Mouse (Mus musculus): ENCODE results near the gene Chfr. TPM values are rescaled to one million over a fixed set of nuclear protein-coding genes. Genes with fewer than 3 reads are reported as not detected.

Gene Chfr
- polyA plus RNA-seq, 1 experiment from 2014 or later, result 29.5 TPM

DNA sequence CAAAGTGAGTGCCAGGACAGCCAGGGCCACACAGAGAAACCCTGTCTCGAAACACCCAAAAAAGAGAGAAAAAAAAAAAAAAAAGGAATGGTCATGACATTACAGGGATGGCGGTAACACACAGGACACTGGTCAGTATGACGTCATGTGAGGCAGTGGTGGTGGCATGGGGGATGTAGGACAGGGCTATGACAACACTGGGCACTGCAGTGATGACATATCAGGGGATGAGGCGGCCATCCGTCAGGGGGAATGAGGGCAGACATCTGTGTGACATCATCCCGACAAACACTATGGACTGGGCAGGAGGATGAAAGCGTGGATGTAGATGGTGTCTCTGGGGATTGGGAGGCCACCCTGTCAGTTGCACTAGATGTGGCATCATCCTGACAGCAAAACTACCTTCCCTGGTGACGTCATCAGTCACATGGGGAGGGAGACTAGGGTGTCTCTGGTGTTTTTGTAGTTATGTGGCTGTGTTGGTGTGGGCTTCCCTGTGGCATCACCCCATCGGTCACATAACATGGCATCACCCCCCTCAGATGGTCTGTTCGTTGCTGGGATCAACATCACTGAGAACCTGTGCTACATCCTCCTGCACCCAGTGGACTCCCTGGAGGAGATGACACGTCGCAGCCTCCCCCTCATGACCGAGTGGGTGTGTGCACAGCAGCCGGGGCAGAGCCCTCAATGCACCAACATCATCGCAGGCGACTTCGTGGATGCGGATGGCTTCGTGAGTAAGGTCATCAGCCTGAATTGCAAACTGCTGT, 32.6 kb upstream of the Chfr start:
- H3K4me2 ChIP-seq (ENCODE audit: low read length), result no peak overlapping the region
- no peaks in the 10 kb centered on the region for H3K9me3 ChIP-seq (replicated peaks; ENCODE audit: low read length)
- no peaks in the 10 kb centered on the region for H3K27me3 ChIP-seq (ENCODE audit: insufficient read depth, low read length)
- WGBS, result 95% methylated on average over 19 of the region's 19 CpGs
- peaks cover 11% of the 10 kb centered on the region; the same call in 1 of the 2 replicates for H3K4me1 ChIP-seq (replicated peaks; ENCODE audit: insufficient read depth, low read length)
- H3K36me3 ChIP-seq (ENCODE audit: insufficient read depth, low read length), result peaks cover 30% of the 10 kb centered on the region
- ATAC-seq (replicated peaks; ENCODE audit: low FRiP score, low read depth), result no peak
- no peak for TF ChIP-seq CTCF (IDR thresholded peaks at IDR 0.05; ENCODE audit: low read depth)
- no peak overlapping the region for H3K27ac ChIP-seq
- H3K9ac ChIP-seq (ENCODE audit: low read depth, low read length), result no peak overlapping the region
- no peak overlapping the region for H3K4me3 ChIP-seq (replicated peaks; ENCODE audit: low read depth, low read length)
- no peak for DNase-seq (ENCODE audit: low spot score)

DNA sequence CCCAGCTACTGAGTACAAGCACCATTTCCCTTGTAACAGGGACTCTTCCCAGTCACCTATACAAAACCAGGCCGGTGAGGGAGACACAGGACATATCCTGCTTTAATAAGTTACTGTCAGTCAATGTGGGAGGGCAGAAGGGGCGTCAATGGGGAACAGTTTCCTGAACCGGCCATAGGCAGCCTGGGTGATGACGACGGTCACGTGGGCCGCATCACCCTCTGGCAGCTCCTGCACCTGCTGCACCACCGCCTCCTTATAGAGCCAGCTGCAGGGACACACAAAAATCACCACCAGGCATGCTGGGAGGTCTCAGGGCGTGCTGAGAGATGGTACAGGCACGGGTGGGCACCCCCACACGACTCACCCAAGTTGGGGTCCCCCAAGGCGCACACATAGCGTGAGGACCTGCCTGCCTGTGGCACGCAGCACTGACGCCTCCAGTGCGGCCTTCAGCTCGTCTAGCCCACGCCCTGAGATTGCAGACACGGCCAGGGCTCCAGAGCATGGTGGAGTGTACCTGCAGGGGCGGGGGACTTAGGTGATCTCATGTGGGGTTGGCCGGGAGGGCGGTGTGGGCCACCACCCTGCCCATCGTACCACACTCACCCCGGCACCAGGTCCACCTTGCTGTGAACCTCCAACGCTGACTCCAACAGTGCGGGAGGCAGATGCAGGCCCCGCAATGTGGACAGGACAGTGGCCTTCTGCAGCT, 31.6 kb upstream of the Chfr start:
- no peak for DNase-seq (ENCODE audit: low spot score)
- Histone ChIP-seq H3K4me1 (replicated peaks; ENCODE audit: insufficient read depth, low read length) (peaks cover 11% of the 10 kb centered on the region; the same call in 1 of the 2 replicates), H3K27ac (no peak overlapping the region), H3K4me3 (replicated peaks; ENCODE audit: low read depth, low read length) (no peak overlapping the region), H3K9me3 (replicated peaks; ENCODE audit: low read length) (no peaks in the 10 kb centered on the region), H3K36me3 (ENCODE audit: insufficient read depth, low read length) (peaks cover 30% of the 10 kb centered on the region), H3K27me3 (ENCODE audit: insufficient read depth, low read length) (no peaks in the 10 kb centered on the region), H3K9ac (ENCODE audit: low read depth, low read length) (no peak overlapping the region), H3K4me2 (ENCODE audit: low read length) (no peak overlapping the region)
- WGBS, result 97% methylated on average over 27 of the region's 27 CpGs
- no peak for TF ChIP-seq CTCF (IDR thresholded peaks at IDR 0.05; ENCODE audit: low read depth)
- no peak for ATAC-seq (replicated peaks; ENCODE audit: low FRiP score, low read depth)

DNA sequence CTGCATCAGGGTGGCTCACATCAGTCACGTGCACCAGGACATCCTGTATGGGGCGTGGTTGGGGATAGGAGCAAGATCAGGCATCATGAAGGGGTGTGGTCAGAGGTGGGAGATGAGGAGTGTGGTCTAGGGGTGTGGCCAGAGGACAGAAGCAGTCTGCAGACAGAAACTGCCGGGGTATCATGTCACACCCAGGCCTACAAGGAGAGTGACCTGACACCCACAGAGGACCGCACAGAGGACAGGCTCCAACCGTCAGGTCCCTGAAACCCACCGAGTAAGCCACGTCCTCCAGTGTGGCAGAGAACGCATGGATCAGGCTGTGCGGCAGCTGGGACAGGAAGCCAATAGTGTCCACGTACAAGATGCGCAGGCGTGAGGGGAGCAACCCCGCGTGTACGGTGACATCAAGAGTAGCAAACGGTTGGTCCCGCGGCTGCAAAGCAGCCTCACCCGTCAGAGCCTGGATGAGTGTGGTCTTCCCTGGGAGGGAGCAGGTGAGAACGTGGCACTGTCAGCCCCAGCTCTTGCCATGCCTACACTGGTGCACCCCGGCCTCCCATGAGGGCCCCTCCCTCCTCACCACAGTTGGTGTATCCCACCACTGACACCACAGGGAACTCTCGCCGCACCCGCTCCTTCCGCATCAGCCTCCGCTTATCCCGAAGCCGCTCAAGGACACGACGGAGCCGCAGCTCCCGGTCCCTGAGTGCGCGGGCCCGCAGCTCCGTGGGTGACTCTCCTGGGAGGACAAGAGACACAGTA, 30.8 kb upstream of the Chfr start:
- TF ChIP-seq CTCF (IDR thresholded peaks at IDR 0.05; ENCODE audit: low read depth), result no peak
- Histone ChIP-seq H3K36me3 (ENCODE audit: insufficient read depth, low read length) (peaks cover 30% of the 10 kb centered on the region), H3K4me1 (replicated peaks; ENCODE audit: insufficient read depth, low read length) (peaks cover 11% of the 10 kb centered on the region; the same call in 1 of the 2 replicates), H3K27me3 (ENCODE audit: insufficient read depth, low read length) (no peaks in the 10 kb centered on the region), H3K9me3 (replicated peaks; ENCODE audit: low read length) (no peaks in the 10 kb centered on the region), H3K9ac (ENCODE audit: low read depth, low read length) (no peak overlapping the region), H3K27ac (no peak overlapping the region), H3K4me3 (replicated peaks; ENCODE audit: low read depth, low read length) (no peak overlapping the region), H3K4me2 (ENCODE audit: low read length) (no peak overlapping the region)
- DNase-seq (ENCODE audit: low spot score) (no peak), ATAC-seq (replicated peaks; ENCODE audit: low FRiP score, low read depth) (no peak)
- 96% methylated on average over 36 of the region's 36 CpGs for WGBS

GRCm38 (mm10) chr5:110106140-110106871, 29.3 kb upstream of the Chfr start:
- Histone ChIP-seq H3K36me3 (ENCODE audit: insufficient read depth, low read length) (peaks cover 30% of the 10 kb centered on the region), H3K27ac (no peak overlapping the region), H3K9me3 (replicated peaks; ENCODE audit: low read length) (no peaks in the 10 kb centered on the region), H3K4me2 (ENCODE audit: low read length) (peak overlapping the region; percentile 84), H3K4me3 (replicated peaks; ENCODE audit: low read depth, low read length) (peak overlapping the region; percentile 76), H3K4me1 (replicated peaks; ENCODE audit: insufficient read depth, low read length) (0 out of 2 replicates have a peak, but pooled peaks cover 11% of the 10 kb centered on the region), H3K27me3 (ENCODE audit: insufficient read depth, low read length) (no peaks in the 10 kb centered on the region), H3K9ac (ENCODE audit: low read depth, low read length) (peak overlapping the region; percentile 93; the same call in 1 of the 2 replicates)
- no peak for DNase-seq (ENCODE audit: low spot score)
- WGBS, result 95% methylated on average over 26 of the region's 26 CpGs
- no peak for TF ChIP-seq CTCF (IDR thresholded peaks at IDR 0.05; ENCODE audit: low read depth)
- ATAC-seq (replicated peaks; ENCODE audit: low FRiP score, low read depth), result no peak

DNA sequence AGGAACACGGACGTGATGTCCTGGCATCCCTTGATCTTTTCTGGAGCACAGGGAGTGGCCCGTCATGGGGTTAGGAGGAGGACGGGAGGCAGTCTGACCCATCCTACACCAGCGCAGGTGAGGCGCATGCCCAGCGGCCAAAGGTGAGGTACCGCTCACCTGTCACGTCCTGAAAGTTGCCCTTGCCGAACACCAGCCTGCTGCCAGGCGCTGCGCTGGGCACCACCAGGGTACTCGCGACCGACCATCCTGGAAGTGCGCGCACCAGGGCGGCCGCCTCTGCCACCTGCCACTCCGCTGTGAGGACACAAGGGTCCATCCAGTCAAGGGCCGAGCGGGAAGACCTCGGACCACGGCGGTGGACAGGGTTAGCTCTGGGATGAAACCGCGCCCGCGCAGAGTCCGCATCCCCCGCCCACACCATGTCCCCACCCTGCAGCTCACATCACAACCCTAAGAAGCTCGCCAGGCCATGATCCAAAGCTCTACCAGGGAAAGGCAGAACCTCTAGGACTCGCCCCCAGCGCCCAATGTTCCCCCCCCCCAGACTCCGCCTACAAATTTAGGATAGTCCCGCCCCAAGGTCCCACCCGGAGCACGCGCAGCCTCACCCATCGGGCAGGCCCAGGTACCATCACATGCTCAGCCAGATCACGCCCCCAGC, 28.6 kb upstream of the Chfr start:
- Histone ChIP-seq H3K4me3 (replicated peaks; ENCODE audit: low read depth, low read length) (peak overlapping the region; percentile 76), H3K9ac (ENCODE audit: low read depth, low read length) (peak overlapping the region; percentile 93), H3K27me3 (ENCODE audit: insufficient read depth, low read length) (no peaks in the 10 kb centered on the region), H3K36me3 (ENCODE audit: insufficient read depth, low read length) (peaks cover 30% of the 10 kb centered on the region), H3K4me1 (replicated peaks; ENCODE audit: insufficient read depth, low read length) (0 out of 2 replicates have a peak, but pooled peaks cover 4% of the 10 kb centered on the region), H3K27ac (peak overlapping the region; percentile 99), H3K4me2 (ENCODE audit: low read length) (peak overlapping the region; percentile 84), H3K9me3 (replicated peaks; ENCODE audit: low read length) (no peaks in the 10 kb centered on the region)
- ATAC-seq (replicated peaks; ENCODE audit: low FRiP score, low read depth) (peak; percentile 52), DNase-seq (ENCODE audit: low spot score) (no peak)
- no peak for TF ChIP-seq CTCF (IDR thresholded peaks at IDR 0.05; ENCODE audit: low read depth)
- 16% methylated on average over 37 of the region's 41 CpGs for WGBS

Measured in kidney, postnatal 0 days (tissue).